Mouse (Mus musculus) cerebellum, postnatal 25 days (tissue): ENCODE measurements around the gene Cox5a.

Experiments
- DNase-seq, 2 experiments: peaks; one replicate each; pipeline ENCODE4 v3.0.0; 2021; ENCODE audit warnings: mixed read lengths in 2 of 2

Gene Cox5a

DNA sequence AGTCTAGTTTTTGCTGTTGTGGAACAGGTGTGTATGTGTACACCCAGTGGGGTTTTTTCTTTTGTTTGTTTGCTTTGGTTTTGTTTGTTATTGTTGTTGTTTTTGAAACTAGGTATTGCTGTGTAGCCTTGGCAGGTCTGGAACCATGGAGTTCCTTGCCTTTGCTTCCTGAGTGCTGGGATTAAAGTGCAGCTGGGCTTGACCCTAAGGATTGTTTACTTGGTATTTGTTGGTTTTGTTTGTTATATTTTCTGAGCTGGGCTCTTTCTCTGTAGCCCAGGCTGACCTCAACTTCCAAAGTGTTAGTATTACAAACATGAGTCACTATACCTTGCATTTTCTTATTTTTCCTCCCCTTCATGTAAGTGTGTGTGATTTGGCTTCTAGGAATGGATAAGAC is 5.4 kb downstream of the Cox5a start:
- no peak for DNase-seq

DNA sequence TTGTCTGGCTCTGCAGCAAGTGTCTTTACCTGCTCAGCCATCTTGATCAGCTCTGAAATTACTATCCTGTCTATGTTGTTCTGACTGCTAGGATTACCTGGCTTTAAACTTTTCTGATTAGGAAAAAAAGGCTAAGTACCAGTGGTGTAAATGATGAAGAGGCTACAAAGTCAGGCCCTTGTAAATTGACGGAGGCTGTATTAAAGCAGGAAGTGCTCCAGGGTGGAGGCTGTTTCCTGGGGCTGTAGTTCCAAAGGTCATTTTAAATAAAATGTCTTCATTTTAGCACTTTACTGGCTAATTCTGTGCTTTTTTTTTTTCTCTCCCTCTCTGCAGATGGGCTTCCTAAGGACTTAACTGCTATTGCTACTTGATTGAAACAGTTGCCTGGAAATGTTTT is 10.9 kb downstream of the Cox5a start:
- DNase-seq, result no peak

DNA sequence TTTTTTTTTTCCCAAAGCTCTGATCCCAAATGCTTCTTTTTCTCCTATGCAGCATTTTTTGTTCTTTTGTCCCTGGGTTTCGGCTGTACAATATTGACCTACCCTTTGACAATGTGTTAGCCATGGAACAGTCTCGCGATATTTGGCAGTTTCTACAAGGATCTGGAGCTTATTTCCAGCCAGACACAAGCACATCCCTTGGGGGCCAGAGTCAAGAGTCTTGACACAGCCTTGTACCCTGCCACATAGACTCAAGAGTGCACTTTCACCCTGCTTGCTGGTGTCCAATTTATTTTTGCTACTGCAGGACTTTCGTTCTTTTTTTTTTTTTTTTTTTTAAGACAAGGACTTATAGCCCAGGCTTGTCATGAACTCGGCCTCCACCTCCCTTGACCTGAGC is 15.3 kb downstream of the Cox5a start:
- no peak for DNase-seq

DNA sequence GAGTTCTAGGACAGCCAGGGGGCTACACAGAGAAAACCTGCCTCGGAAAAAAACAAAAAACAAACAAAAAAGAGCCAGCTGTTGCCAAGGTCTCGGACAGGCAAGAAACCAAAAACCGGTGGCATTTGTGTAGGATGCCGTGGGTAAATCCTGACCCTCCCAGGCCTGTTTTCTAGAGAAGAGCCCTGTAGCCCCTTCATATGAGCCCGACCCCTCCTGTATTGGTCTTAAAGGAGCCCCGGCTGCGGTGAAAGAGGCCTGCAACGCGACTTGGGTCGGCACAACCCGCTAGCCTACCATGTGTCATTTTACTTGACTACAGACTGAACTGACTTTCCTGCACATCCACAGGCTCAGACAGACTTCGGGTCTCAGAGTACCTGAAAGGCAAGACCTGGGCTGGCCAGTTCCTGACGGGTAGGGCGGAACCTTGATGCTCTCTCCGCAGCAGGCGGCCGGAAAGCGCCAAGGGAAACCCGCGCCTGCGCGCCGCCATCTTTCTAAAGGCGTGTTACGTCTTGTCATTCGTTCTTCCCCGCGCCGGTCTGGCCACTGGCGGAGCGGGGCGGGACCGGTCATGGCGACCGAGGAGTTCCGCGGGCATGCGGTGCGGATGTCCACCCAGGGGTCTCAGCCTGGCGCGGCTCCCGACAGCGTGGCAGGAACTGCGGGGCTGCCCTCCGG is 16.1 kb downstream of the Cox5a start, which contains the start of gene Fam219b:
TSS of gene Fam219b (plus strand) at position 485 of the 684 bp plus-strand sequence.
- DNase-seq, result peak; percentile 94 to 95

DNA sequence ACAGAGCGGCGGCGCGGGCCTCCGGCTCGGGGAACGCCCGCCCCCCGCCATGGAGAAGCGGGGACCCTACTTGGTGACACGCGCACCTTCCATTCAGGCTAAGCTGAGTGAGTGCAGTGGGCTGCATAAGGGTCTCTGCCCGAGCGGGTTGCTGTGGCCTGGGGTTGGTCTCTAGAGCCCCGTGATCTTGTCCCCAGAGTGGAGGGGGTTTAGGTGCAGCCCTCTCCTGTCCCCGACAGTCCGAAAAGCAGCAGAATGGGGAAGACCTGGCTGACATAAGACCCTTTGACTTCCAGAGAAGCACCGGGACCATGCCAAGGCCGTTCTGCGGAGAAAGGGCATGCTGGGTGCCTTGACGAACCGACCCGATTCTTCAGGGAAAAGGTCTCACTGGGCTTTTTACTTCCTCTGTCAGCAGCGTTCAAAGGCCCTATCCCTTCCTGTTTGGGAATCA is 16.7 kb downstream of the Cox5a start:
- no peak for DNase-seq

DNA sequence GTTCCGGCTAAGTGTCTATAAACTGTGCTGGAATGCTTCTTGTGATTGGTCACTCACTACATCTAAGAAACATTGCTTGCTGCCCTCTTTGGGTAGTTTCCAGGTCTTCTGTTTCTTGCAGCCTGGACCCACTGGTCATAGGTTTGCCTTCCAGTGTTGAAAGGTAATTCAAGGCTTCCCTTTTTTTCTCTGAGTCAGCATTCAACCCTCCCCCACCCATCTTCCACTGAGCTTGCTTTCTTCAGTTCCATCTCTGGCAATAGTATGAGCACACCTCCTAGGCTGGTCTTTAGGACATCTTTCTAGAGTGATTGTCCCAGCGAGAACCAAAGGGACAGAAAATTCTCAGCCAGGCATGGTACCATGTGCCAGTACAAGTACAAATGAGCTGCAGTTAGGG is 18.5 kb downstream of the Cox5a start:
- DNase-seq, result no peak

DNA sequence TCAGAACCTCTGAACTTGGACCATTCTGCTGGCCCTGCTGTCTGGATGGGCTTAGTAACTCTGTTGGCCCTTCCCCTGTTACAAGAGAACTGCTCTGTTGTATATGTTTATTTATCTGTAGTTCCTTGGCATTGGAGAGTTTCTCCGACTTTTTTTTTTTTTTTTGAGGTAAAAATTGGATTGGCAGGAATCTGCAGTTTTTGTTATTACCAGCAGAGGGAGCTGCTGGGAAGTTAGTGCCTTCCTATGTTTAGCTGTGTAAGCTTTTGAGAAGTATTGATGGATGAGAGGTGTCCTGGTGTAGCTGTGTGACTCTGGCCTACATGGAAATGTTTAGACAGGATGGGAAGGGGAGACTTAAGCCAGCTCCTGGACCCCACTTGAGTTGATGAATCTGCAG is 20.2 kb downstream of the Cox5a start:
- DNase-seq, result peak; percentile 57 to 72

DNA sequence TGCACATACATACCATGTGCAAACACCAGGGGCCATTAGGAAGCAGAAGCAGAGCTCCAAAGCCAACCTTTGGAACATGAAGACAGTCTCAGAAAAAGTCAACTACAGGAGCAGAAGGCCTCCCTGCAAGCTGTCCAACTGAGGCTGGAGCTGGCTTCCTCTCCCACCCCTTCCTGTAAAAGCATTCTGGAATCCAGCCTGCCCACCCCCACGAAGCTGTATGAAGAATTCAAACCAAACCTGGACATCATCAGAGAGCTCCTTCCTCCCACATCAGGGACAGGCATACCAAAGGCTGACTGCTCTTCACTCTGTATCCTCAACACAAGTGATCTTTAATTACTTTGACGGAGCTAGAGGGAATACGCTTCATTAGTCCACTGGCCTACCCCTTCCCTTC is 22.9 kb downstream of the Cox5a start:
- no peak for DNase-seq

DNA sequence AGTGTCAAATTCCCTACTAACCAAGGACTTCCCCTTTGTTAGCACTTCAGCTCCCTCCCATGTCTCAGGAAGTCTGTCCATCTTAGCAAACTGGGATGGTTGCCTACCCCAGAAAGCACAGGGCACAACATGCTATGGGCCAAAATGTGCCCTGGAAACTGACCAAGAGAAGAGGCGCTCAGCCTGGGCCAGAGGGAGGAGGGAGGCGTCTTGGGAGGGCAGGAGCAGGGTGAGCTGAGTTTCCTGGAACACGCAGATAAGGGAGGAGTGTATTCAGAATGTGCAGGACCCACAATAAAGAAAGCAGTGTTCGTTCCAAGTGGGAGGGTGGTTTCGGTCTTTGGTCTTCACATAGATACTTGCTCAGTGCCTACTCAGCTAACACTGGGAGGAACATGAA is 26.2 kb downstream of the Cox5a start:
- DNase-seq, result peak; percentile 53 to 64

DNA sequence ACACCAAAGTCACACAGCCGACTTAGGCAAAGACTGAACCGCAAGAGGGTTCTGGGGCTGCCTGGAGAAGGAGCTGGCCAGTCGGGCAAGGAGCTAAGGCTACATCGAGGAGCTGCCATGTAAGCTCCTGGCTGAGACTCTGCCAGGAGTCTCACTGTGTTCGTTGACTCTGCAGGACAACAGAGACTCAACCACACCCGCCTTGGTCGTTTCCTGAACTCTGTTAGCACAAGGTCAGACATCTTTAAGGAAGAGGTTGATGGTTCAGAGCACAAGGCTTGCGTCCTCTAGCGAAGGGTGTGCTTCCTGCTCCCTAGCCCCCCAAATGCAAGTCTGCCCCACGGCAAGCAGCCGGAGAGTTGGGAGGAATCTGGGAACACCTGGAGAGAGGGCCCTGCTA is 26.8 kb downstream of the Cox5a start:
- DNase-seq, result no peak

DNA sequence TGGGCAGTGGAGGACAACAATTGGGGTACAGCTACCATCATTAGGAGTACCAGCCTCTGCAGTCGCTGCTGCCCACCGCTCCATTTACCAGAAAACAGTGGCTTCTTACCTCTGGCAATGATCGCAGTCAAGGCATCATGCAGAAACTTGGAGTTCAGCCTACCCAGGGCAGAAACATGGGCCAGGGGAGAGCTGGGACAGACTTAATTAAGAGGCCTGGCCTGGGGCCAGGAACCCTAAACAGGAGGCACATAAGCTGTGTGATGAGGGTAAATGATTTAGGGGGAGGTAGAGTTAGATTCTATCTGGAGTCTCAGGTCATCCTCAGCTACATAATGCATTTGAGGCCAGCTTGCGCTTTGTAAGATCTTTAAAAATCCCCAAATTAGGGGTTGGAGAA is 28.1 kb downstream of the Cox5a start:
- DNase-seq, result peak; percentile 43 to 57

DNA sequence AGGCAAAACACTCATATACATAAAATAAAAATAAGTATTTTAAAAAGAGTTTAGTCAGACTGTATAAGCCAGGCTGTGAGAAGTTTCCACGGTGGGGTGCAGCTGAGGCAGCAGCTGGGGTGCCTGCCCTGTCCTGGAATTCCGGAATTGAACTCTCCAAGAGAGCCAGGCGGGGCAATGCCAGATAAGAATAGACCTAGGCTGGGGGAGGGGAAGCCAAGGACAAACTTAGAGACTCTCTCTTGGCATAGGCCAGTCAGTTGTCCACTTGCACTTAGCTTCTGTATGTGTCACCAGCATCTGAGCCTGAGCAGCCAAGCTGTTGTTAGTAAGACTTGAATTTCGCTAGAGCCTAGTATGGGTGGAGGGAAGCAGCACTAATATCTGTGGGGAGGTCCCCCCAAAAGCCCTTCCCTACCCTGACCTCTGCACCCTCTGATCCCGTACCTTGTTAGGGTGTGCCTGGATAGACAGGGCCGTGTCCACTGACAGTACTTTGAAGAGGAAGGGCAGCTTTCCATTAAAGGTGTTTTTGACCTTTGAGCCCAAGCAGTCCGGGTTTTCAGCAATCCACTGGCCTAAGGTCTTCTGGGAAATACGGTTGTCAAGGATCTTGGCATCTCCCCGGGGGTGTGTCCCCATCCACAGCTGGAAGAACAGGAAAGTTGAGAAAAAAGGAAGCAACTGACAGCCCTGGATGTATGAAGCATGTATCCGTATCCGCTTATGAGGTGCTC is 29.2 kb downstream of the Cox5a start:
- DNase-seq, result no peak

DNA sequence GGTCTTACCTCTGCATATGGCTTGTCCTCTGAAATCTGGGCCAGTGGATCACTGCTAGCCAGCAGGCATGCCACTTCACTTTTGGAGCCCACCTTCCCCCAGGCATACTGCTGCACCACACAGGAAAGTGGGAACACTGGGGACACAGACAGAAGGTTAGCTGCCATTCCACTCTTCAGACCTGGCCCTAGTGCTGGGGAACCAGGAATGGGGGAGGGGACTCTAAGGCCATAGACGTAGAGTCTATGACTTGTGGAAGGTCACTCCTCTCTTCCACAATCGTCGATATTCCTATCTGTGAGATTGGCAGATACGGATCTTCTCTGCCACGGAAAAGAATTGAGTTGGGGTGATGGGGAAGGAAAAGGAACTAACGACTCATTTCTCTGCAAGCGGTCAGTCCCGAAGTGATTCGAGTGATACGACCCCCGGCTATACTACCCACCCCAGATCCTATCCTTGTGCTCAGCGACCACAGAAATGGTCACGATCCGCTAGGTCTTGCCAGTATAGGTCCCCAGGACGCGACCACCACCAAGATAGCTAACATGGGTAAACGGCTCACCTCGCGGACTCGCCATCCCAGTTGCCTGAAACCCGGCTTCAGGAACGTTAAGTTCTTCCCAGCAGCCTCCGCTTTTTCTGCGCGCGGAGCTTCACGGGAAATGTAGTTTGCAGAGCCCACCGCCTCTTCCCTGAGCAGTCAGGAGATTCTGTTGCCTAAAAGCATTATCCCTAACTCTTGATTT is 31.2 kb downstream of the Cox5a start, which contains the start of gene Mpi:
TSS of gene Mpi (minus strand) at position 625 of the 749 bp plus-strand sequence.
- peak; percentile 76 to 84 for DNase-seq

DNA sequence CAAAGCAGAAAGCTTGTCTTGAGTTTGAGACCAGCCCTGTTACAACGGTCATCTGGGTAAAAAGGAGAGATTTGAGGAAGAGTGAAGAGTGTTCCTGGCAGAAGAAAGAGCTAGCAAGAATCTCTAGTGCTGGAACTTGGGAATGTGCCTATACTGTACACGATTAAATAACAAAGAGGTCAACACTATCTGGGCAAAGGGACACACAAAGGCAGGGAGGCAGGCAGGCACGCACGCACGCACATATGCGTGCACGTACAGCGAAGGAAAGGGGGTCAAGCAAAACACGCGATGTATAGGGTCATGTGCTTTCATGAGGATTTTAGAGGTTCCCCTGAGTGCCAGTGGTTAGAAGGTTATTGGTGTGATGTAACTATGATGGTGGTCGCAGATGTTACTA is 32.0 kb downstream of the Cox5a start:
- no peak for DNase-seq

DNA sequence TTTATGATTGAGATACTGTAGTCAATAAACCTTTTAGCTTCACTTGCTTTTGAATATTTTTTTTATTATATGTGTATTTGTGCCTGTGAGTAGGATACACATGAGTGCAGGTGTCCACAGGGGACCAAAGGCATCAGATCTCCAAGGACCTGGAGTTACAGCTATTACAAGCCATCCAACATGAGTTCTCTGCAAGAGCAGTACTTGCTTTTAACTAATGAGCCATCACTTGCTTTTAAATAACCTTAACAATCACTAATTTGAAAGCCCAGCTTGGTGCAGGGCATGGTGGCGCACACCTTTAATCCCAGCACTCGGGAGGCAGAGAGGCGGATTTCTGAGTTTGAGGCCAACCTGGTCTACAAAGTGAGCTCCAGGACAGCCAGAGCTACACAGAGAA is 33.7 kb downstream of the Cox5a start:
- no peak for DNase-seq

DNA sequence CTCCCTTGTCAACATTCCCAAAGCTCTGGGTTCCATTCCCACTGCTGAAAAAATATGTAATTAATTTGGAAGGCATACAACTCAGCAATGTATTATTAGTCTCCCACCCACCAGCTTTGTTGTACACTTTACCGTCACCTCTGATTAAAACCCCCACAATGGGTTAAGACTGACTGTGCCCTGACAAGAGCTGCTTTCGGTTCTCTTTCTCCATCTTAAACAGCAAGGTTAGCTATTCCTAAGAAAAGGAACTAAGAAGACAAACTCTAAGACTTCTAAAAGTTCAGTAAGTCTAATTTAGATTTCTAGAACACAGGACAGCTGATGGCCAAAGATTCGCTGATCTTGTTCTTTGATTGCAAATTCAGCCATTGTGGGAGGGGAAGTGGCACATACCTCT is 36.1 kb downstream of the Cox5a start:
- DNase-seq, result no peak

DNA sequence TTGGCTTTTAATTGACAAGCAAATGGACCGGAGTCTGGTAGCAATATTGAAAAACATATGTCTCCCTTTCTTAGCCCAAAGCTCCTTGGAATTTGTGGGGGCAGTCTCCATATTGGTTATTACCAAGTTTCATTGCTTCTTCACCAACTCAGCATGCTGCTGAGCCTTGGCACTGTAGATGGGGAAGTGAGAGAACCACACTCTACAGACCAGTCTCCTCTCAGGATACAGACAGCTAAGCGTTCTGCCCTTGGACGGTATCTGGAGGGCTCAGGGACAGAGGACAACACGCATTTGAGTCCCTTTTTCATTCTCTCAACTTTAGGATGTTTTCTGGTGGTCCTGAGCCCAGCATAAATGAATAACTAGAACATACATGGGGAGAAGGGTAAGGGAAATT is 37.6 kb downstream of the Cox5a start:
- no peak for DNase-seq

DNA sequence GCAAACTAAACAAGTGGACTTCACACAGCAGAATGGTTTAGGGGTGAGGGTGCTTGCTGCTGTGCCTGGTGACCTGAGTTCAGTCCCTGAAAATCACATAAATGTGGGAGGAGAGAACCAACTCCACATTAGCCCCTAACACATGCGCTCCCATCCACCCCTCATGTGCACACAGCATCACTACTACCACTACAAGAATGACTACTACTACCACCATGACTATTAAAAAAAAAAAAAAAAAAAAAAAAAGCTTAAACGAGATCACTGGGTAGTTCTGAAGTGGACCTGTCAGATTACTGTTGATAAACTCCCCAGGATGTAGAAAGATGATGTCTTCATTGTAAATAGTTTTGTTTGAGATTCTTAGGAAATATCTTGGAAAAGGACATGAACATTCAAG is 38.5 kb downstream of the Cox5a start:
- no peak for DNase-seq

DNA sequence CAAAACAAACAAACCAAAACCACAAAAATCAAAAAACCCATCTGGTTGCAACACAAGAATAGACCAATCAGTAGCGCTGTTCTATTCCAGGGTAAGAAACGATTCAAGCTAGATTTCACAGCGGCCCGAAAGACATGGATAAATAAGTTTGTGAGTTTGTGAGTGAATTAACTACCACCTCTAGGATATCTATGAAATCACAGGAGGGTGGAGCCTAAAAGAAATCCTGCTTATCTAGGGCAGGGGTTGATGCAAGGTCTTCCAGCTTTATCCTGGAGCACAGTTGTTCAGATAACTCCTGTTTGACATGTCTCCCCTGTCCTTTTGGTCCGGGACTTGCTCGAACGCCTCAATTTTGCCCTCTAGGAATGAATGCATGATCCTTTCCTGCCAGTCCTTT is 39.2 kb downstream of the Cox5a start:
- no peak for DNase-seq

DNA sequence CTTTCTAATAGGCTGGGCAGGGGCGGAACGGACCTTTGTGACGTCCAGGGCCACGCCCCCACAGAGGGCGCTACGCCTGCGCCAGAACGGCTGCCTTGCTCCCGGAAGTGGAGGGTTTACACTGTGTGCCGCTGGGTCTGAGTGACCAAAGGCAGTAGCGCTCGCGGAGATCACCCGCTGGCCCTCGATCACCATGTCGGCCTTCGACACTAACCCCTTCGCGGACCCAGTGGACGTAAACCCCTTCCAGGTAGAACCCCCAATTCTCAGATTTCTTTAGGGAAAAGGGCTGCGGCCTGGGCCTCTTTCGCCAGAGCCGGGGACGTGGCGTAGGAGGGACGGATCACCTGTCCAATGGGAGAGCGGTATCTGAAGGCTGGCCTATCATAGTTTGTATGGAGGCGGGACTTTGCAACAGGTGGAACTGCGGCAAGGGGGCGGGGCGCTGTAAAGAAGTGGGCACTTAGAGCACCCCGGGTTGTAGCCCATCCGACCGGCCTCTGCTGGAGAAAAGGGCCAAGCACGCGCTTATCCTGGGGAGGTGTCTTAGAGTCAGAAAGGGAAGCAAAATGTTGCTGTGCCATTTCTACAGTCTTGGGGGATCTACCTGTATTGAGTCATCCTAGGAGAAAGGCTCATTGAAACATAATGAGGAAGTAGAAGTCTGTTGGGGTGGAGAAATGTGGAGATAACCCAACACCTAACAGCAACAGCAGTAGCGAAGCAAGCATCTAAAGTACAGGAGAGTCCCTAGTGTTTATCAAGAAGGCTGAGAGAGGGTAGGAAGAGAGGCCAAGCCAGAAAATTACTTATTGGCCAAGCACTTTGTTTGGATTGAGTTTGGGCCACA is 40.0 kb downstream of the Cox5a start, which contains the start of gene Scamp2:
TSS of gene Scamp2 (plus strand) at position 83 of the 850 bp plus-strand sequence.
- peak; percentile 96 to 98 for DNase-seq

DNA sequence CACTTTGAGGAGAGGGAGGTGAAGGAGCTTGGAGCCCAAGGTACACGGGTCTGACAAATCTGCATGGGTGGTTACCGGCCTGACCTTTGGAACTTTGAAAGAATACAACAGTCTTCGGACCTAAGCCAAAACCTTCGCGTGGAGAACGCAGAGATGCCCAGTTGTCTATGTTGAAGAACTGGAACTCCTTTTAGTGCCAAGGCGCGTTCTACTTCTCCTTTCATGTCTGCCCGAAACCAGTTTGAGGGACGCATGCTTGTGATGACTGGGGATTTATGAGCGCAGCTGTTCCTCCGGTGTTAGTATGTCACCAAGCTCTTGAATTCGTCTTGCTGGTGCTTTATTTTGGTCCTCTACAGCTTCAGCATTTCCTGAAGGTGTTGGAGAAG is 40.6 kb downstream of the Cox5a start:
- no peak for DNase-seq

DNA sequence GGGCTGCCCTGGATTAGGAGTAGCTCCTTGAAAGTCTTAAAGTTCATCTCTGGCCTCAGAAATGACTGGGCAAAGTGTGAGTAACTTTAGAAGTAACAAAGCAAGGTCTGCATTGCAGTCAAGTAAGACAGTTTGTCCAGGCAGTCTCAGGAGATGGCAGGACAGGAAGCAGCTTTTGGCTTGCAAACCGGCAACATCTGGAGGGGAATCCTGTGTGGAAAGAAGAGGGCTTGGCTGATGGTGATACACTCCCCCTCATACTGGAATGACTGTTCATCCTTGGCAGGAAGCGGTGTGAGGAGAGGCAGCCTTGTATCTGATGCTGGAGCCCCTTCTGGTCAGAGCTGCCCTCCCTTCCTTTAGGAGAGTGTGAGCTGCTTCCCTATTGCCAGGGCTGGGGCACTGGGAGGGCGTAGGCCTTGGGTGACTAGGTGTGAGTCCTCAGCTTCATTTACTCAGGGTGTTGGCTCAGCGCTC is 41.9 kb downstream of the Cox5a start:
- DNase-seq, result no peak
